Mouse (Mus musculus): ENCODE measurements around the gene Taf6.

- TF ChIP-seq GATA1 (IDR thresholded peaks at IDR 0.05; ENCODE audit: low read length) (no peak), TAL1 (IDR thresholded peaks at IDR 0.05; ENCODE audit: low read length) (no peak)
Observed at GRCm38 (mm10) chr5:138229511-138229910, 42.3 kb upstream of the Taf6 start.
